Mouse (Mus musculus): ENCODE measurements around the gene Fgd3. TPM values are rescaled to one million over a fixed set of nuclear protein-coding genes. Genes with fewer than 3 reads are reported as not detected.

The Fgd3 gene
- polyA plus RNA-seq, 1 experiment: 0.59 TPM

- H3K4me1 ChIP-seq (ENCODE audit: control insufficient read depth, insufficient read depth, insufficient read length, low read length): peaks cover 48% of the 10 kb centered on the region
These were observed 29.9 kb upstream of the Fgd3 start for GRCm38 (mm10) chr13:49349836-49350505.

GRCm38 (mm10) chr13:49349335-49349734 lies 29.2 kb upstream of the Fgd3 start:
- Histone ChIP-seq H3K4me1 (ENCODE audit: control insufficient read depth, insufficient read depth, insufficient read length, low read length) (peaks cover 53% of the 10 kb centered on the region), H3K4me3 (ENCODE audit: insufficient read depth, low read depth, low read length) (no peak overlapping the region), H3K27ac (replicated peaks; ENCODE audit: low read depth, low read length) (no peak overlapping the region)

More at GRCm38 (mm10) chr13:49349836-49350505, 29.9 kb upstream of the Fgd3 start:
- Histone ChIP-seq H3K4me3 (ENCODE audit: insufficient read depth, low read depth, low read length) (no peak overlapping the region), H3K27ac (replicated peaks; ENCODE audit: low read depth, low read length) (no peak overlapping the region)

DNA sequence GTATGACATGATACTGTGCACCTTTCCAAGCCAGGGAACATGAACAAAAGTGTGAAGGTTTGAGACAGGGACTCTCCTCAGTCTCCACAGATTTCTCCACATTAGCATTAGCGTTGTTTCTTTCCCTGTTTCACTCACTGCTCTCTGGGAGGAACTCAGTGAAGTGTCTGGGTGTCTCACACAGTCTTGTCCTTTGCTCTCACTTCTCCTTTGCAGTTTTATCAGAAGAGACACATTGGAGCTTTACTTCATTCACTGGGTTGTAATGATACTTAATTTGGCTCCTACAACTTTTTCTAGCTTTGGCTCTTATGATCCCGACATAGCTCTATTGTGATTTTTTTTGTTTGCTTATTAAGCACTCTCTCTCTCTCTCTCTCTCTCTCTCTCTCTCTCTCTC lies 28.4 kb upstream of the Fgd3 start:
- peaks cover 55% of the 10 kb centered on the region for H3K4me1 ChIP-seq (ENCODE audit: control insufficient read depth, insufficient read depth, insufficient read length, low read length)
- no peak overlapping the region for H3K4me3 ChIP-seq (ENCODE audit: insufficient read depth, low read depth, low read length)
- no peak overlapping the region for H3K27ac ChIP-seq (replicated peaks; ENCODE audit: low read depth, low read length)

DNA sequence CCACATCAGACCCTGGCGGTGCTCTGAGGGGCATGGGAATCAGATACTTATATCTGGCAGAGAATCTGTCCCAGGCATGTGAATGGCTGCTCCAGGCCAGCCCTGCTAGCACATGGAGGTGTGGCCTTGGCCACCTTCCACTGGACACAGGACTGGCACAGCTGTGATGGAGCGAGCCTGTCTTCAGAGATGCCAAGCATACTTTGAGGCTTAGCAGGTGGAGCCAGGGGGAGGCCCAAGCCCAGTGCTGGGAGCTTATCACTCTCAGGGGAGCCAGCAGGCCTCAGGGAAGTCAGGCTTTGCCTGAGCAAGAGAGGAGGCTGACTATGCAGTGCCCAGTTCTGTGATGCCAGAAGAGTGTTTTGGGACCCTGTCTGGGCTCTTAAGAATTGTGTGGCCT lies 25.4 kb upstream of the Fgd3 start:
- peak overlapping the region; percentile 19; the same call in 1 of the 2 replicates for H3K27ac ChIP-seq (replicated peaks; ENCODE audit: low read depth, low read length)
- peaks cover 35% of the 10 kb centered on the region for H3K4me1 ChIP-seq (ENCODE audit: control insufficient read depth, insufficient read depth, insufficient read length, low read length)

DNA sequence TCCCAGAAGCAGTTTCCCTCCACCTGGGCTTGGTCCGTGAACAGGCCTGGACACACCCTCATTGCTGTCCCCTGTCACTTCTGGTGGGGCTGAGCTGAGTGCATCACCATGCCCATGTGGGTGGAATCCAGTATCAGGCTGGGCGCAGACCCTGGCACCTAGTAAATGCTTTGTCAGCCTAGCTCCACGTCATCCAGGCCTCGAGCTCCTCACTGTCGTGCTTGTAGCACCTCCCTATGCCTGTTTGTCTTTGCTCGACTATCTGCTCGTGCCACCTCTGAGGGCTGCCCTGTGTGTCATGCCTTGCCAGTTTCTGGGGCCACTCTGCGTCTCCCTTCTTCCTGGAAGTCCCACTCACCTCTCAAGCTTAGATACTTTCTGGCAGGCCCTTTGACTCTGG lies 24.5 kb upstream of the Fgd3 start:
- Histone ChIP-seq H3K4me3 (ENCODE audit: insufficient read depth, low read depth, low read length) (no peak overlapping the region), H3K4me1 (ENCODE audit: control insufficient read depth, insufficient read depth, insufficient read length, low read length) (peaks cover 35% of the 10 kb centered on the region), H3K27ac (replicated peaks; ENCODE audit: low read depth, low read length) (peak overlapping the region; percentile 75)

More for the DNA sequence above, 25.4 kb upstream of the Fgd3 start:
- no peak overlapping the region for H3K4me3 ChIP-seq (ENCODE audit: insufficient read depth, low read depth, low read length)

GRCm38 (mm10) chr13:49342723-49343100 lies 22.6 kb upstream of the Fgd3 start:
- Histone ChIP-seq H3K27ac (replicated peaks; ENCODE audit: low read depth, low read length) (peak overlapping the region; percentile 75), H3K4me3 (ENCODE audit: insufficient read depth, low read depth, low read length) (peak overlapping the region; percentile 81), H3K4me1 (ENCODE audit: control insufficient read depth, insufficient read depth, insufficient read length, low read length) (peaks cover 26% of the 10 kb centered on the region)

DNA sequence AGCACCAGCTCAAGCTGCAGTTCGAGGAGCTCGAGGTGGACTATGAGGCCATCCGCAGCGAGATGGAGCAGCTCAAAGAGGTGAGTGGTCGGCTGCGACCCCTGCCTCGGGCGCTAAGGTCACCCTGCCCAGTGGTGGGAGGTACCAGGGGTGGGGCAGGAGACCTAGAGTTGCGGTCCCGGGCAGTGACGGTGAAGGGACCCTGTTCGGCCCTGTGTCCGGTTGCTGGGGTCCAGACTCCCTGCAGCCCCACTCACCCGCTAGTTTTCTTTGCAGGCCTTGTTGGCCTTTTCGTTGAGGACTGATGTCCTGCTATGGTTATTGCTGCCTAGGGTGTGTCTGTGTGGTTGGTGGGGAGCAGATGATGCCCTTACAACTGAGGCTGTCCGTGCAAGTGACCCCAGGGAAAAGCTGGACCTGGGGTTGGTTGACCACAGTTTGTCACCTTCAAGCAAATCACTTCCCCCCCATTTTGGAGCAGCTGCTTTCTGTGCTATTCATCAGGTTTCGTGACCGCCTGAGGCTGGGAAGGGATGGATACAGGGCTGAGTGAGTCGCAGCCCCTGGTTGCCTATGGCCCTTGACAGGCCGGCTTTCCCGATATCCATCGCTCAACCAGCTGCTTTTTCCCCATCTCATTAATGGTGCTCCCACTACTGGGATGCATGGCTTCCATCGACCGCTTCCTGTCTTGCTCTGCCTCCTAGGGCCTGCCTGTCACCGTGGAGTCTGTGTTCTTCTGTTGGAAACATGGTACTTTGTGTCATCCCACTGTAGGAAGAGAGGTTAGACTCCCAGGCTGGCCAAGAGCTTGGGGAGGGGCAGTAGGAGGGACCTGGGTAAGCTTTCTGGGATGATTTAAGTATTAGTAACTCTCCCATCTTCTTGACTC lies 22.0 kb upstream of the Fgd3 start:
- peak overlapping the region; percentile 81 for H3K4me3 ChIP-seq (ENCODE audit: insufficient read depth, low read depth, low read length)
- H3K4me1 ChIP-seq (ENCODE audit: control insufficient read depth, insufficient read depth, insufficient read length, low read length): peaks cover 26% of the 10 kb centered on the region
- peak overlapping the region; percentile 71 for H3K27ac ChIP-seq (replicated peaks; ENCODE audit: low read depth, low read length)

- Histone ChIP-seq H3K4me1 (ENCODE audit: control insufficient read depth, insufficient read depth, insufficient read length, low read length) (peaks cover 26% of the 10 kb centered on the region), H3K4me3 (ENCODE audit: insufficient read depth, low read depth, low read length) (peak within 1 kb of the TSS; percentile 81), H3K27ac (replicated peaks; ENCODE audit: low read depth, low read length) (peak within 1 kb of the TSS; percentile 72)
These were observed 21.1 kb upstream of the Fgd3 start, which contains the start of gene Bicd2 for GRCm38 (mm10) chr13:49341012-49341830. TSS of gene Bicd2 (plus strand) at chr13:49341585.

DNA sequence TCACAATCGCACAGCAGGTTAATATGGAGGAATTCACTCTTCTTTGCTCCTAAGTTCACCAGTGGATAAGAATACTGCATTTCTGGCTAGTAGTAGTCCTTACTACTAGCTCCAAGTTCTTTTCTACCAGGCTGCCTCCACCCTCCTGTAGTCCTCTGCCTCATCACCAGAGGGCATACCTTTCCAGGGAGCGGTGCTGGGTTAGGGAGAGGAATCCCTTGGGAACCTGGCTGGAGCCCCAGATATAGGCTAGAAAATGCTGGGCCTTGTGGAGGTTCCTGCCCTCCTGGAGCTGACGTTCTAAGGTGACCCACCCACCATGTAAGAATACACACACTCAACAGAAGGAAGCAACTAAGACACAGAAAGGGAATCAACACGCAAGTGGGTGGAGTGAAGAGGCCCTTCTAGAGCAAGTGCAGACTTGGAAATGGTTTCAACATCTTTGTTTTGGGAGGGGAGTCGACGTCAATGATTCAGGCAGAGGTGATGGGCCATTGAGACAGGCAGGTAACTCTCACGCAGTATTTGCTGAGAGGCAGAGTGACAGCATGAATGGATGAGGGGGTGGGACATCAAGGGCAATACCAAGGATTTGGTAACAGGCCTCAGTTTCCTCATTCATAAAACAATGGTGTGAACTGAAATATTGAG lies 18.9 kb upstream of the Fgd3 start:
- Histone ChIP-seq H3K4me1 (ENCODE audit: control insufficient read depth, insufficient read depth, insufficient read length, low read length) (peaks cover 12% of the 10 kb centered on the region), H3K27ac (replicated peaks; ENCODE audit: low read depth, low read length) (no peak overlapping the region), H3K4me3 (ENCODE audit: insufficient read depth, low read depth, low read length) (no peak overlapping the region)

- H3K4me1 ChIP-seq (ENCODE audit: control insufficient read depth, insufficient read depth, insufficient read length, low read length): no peaks in the 10 kb centered on the region
- H3K27ac ChIP-seq (replicated peaks; ENCODE audit: low read depth, low read length): no peak overlapping the region
- H3K4me3 ChIP-seq (ENCODE audit: insufficient read depth, low read depth, low read length): no peak overlapping the region
These were observed 15.2 kb upstream of the Fgd3 start for GRCm38 (mm10) chr13:49335077-49335982.

DNA sequence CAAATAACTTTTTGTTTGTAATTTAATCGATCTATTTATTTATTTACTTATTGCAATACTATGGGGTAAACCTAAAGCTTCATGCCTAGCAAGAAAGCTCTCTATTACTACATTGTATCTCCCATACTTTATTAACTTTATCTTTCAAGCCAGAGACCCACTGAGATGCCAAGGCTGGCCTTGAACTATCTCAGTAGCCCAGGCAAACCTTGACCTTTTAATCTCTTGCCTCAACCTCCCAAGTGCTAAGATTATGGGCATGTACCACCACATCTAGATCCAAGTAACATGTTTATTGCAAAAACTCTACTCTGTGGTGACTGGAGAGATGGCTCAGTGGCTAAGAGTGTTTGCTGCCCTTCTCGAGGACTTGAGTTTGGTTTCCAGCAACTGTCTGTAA lies 13.1 kb upstream of the Fgd3 start:
- H3K4me3 ChIP-seq (ENCODE audit: insufficient read depth, low read depth, low read length): no peak overlapping the region
- H3K27ac ChIP-seq (replicated peaks; ENCODE audit: low read depth, low read length): no peak overlapping the region
- H3K4me1 ChIP-seq (ENCODE audit: control insufficient read depth, insufficient read depth, insufficient read length, low read length): no peaks in the 10 kb centered on the region

- Histone ChIP-seq H3K27ac (replicated peaks; ENCODE audit: low read depth, low read length) (0 out of 2 replicates have a peak overlapping the region, but pooled peaks have one; percentile 30), H3K4me3 (ENCODE audit: insufficient read depth, low read depth, low read length) (no peak overlapping the region), H3K4me1 (ENCODE audit: control insufficient read depth, insufficient read depth, insufficient read length, low read length) (no peaks in the 10 kb centered on the region)
These were observed 8.0 kb upstream of the Fgd3 start for GRCm38 (mm10) chr13:49328101-49328500.

GRCm38 (mm10) chr13:49326246-49327206 lies 6.4 kb upstream of the Fgd3 start:
- Histone ChIP-seq H3K4me3 (ENCODE audit: insufficient read depth, low read depth, low read length) (no peak overlapping the region), H3K4me1 (ENCODE audit: control insufficient read depth, insufficient read depth, insufficient read length, low read length) (no peaks in the 10 kb centered on the region), H3K27ac (replicated peaks; ENCODE audit: low read depth, low read length) (0 out of 2 replicates have a peak overlapping the region, but pooled peaks have one; percentile 7)
